Mouse (Mus musculus) liver, adult 2 months (tissue): Measurements from ENCODE around the gene Cntfr.

Experiments
- CTCF ChIP-seq: fragments of 200-500 bp; IDR thresholded peaks from 2 replicates; pipeline ENCODE4 v1.5.1; 2011; ENCODE audit warnings: low read depth, low read length, control low read depth
- POLR2A ChIP-seq: fragments of 200-500 bp; IDR thresholded peaks from 2 replicates; pipeline ENCODE4 v1.6.1; 2011; ENCODE audit warnings: low read length, control low read depth; ENCODE audit not compliant: insufficient read depth; ENCODE audit errors: extremely low read depth

DNA sequence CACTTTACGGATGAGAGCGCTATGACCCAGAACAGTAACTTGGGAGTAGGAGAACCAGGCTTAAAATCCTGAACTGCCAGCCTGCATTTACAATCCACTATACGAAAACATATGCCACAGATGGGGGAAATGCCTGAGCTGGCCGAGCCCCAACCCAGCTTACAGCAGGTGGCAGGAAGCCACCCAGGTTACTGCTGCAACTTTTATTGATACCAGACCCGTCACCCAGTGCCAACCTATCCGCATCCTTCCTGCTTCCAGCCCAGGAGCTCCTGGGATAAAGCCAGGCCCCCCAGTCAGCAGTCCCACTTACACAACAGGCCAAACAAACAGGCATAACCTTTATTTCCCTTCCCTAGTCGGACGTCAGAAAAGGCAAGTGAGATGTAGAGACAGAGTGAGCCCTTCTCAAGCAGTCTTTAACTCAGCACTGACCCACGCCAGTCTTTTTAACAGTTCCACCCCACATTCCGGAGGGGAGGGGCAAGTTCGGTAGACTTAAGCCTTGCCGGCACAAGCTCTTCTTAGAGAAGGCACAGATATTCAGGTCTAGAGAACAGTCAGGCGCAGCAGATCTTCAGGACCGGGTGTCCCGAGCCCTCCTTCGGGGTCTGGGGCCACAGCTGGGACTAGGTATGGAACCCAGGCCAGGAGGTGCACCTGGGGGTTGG lies 15.0 kb upstream of the Cntfr start:
- TF ChIP-seq CTCF, result no peak
- TF ChIP-seq POLR2A, result no peak
